In the genomic region with DNA sequence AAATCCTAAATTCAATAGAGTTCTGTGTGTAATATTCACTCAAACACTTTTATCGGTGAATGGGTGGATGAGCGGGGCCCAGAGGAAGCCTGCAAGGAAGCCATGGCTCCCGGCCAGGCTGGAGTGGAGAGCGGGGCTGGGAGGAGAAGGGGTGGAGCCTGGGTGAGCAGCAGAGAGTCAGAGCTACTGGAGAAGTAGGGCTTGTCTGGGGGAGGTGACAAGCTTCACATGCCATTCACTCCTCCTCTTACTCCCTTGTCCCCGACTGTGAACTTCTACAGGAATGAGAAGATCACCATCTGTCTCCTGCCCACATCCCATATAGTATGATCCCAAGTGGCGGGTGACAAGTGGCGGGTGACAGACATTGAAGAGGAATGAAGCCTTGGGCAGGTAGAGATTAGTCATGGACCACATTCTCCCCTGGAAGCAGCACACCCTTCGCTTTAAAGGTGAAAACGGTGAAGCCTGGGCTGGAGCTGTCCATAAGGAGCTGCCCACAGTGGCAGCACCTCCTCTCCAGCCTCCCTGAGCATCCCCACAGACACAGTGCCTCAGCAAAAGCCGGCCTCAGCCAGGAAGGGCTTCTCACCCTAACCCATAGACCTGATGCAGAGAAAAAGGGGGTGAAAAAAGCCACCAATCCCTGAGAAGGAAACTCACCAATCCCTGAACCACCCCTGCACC, we compare ENCODE assay signal across 9 mouse cellular contexts.
A peak's percentile ranks its signal among the peaks of the same experiment; 100 is the strongest.
DNase-seq lines count a peak whose midpoint lies in the region; ATAC-seq and TF ChIP-seq lines count a peak whose summit lies in the region.
"Had no signal": no experiment of that assay in that cellular context is flagged by ENCODE, and none has a peak within 500 bp of the region (broad histone marks: within the 10 kb centered on the region; RNA-seq: fewer than 3 reads in every experiment).

No protein-coding gene starts in this region.

- no peak for TF ChIP-seq CTCF in liver, adult 2 months (IDR thresholded peaks at IDR 0.05; ENCODE audit: low read depth, low read length)
- TF ChIP-seq CTCF in heart, postnatal 0 days (IDR thresholded peaks at IDR 0.05; ENCODE audit: low read depth) = no peak

- H3K9ac ChIP-seq in liver, adult 2 months (ENCODE audit: low read depth, low read length) = no peak overlapping the region
- no peak overlapping the region for H3K9ac ChIP-seq in liver, embryonic 12.5 days
- H3K9ac ChIP-seq in embryonic facial prominence, embryonic 14.5 days (ENCODE audit: low read depth, low read length) = no peak overlapping the region
- H3K9ac ChIP-seq in heart, postnatal 0 days (replicated peaks; ENCODE audit: low read depth, low read length) = no peak overlapping the region
- H3K9ac ChIP-seq: embryonic facial prominence, embryonic 12.5 days had no signal

- no peak for TF ChIP-seq POLR2A in liver, adult 2 months (IDR thresholded peaks at IDR 0.05; ENCODE audit: extremely low read depth, insufficient read depth, low read length)

- 82% methylated on average over 10 of the region's 10 CpGs for WGBS in liver, adult 2 months
- WGBS in liver, embryonic 12.5 days (ENCODE audit: insufficient replicate concordance) = 41% methylated on average over 10 of the region's 10 CpGs
- whole genome bisulfite sequencing in embryonic facial prominence, embryonic 14.5 days = 58% methylated on average over 10 of the region's 10 CpGs
- WGBS in heart, postnatal 0 days = 23% methylated on average over 10 of the region's 10 CpGs

- H3K79me2 ChIP-seq in liver, adult 2 months (ENCODE audit: control insufficient read depth, insufficient read depth, low read length) = no peaks in the 10 kb centered on the region

- no peaks in the 10 kb centered on the region for H3K36me3 ChIP-seq in liver, adult 2 months (ENCODE audit: control insufficient read depth, insufficient read depth, low read length)
- no peaks in the 10 kb centered on the region for H3K36me3 ChIP-seq in liver, embryonic 12.5 days
- H3K36me3 ChIP-seq in embryonic facial prominence, embryonic 14.5 days (ENCODE audit: control insufficient read depth, insufficient read depth, low read length) = no peaks in the 10 kb centered on the region
- H3K36me3 ChIP-seq in heart, postnatal 0 days (replicated peaks; ENCODE audit: control insufficient read depth, insufficient read depth, low read length) = no peaks in the 10 kb centered on the region
- H3K36me3 ChIP-seq: embryonic facial prominence, embryonic 12.5 days had no signal

- no peaks in the 10 kb centered on the region for H3K27me3 ChIP-seq in liver, adult 2 months (ENCODE audit: control insufficient read depth, insufficient read depth, low read length)
- H3K27me3 ChIP-seq in liver, embryonic 12.5 days (replicated peaks) = peaks cover 3% of the 10 kb centered on the region; the same call in 1 of the 2 replicates
- no peaks in the 10 kb centered on the region for H3K27me3 ChIP-seq in embryonic facial prominence, embryonic 14.5 days (replicated peaks; ENCODE audit: control insufficient read depth, insufficient read depth, low read length)
- no peaks in the 10 kb centered on the region for H3K27me3 ChIP-seq in heart, postnatal 0 days (ENCODE audit: control insufficient read depth, insufficient read depth, low read length)
- H3K27me3 ChIP-seq: embryonic facial prominence, embryonic 12.5 days had no signal

- H3K4me3 ChIP-seq in liver, adult 2 months (ENCODE audit: insufficient read depth, low read depth, low read length) = no peak overlapping the region
- H3K4me3 ChIP-seq in liver, embryonic 12.5 days = no peak overlapping the region
- H3K4me3 ChIP-seq in embryonic facial prominence, embryonic 14.5 days (ENCODE audit: low read depth, low read length) = no peak overlapping the region
- no peak overlapping the region for H3K4me3 ChIP-seq in heart, postnatal 0 days (ENCODE audit: low read depth, low read length)
- H3K4me3 ChIP-seq: embryonic facial prominence, embryonic 12.5 days had no signal

- no peak for ATAC-seq in liver, embryonic 12.5 days
- peak; percentile 71 for ATAC-seq in embryonic facial prominence, embryonic 14.5 days (ENCODE audit: low read depth)
- ATAC-seq in heart, postnatal 0 days (ENCODE audit: insufficient read depth, low read depth) = peak; percentile 87

- no peak overlapping the region for H3K4me2 ChIP-seq in liver, embryonic 12.5 days
- H3K4me2 ChIP-seq in embryonic facial prominence, embryonic 14.5 days (ENCODE audit: low read depth, low read length) = no peak overlapping the region
- no peak overlapping the region for H3K4me2 ChIP-seq in heart, postnatal 0 days (ENCODE audit: low read depth, low read length)
- H3K4me2 ChIP-seq: embryonic facial prominence, embryonic 12.5 days had no signal

- H3K9me3 ChIP-seq in liver, embryonic 12.5 days (replicated peaks) = no peaks in the 10 kb centered on the region
- 0 out of 2 replicates have a peak, but pooled peaks cover 4% of the 10 kb centered on the region for H3K9me3 ChIP-seq in embryonic facial prominence, embryonic 14.5 days (ENCODE audit: control insufficient read depth, low read length)
- no peaks in the 10 kb centered on the region for H3K9me3 ChIP-seq in heart, postnatal 0 days (replicated peaks; ENCODE audit: control insufficient read depth, low read length)
- H3K9me3 ChIP-seq: embryonic facial prominence, embryonic 12.5 days had no signal

- no peak for TF ChIP-seq EP300 in heart, postnatal 0 days (IDR thresholded peaks at IDR 0.05; ENCODE audit: low read depth)

- peak; percentile 13 for DNase-seq in liver, adult 2 months (ENCODE audit: extremely low read depth, low read depth, low spot score)
- peak; percentile 75 for DNase-seq in embryonic facial prominence, embryonic 14.5 days (ENCODE audit: low spot score)
- DNase-seq in heart, postnatal 0 days (ENCODE audit: low spot score) = peak; percentile 89
- DNase-seq in layer of hippocampus, postnatal 10 days (ENCODE audit: low spot score in 2 of 2) = peak; percentile 46 to 54
- peak; percentile 44 for DNase-seq in ovary, postnatal 36 days (ENCODE audit: low spot score)
- no peak for DNase-seq in urinary bladder, adult 18-20 months (ENCODE audit: low spot score in 2 of 2)
- DNase-seq in spleen, postnatal 4 days (ENCODE audit: low spot score in 2 of 2) = no peak

- H3K27ac ChIP-seq in liver, adult 2 months (replicated peaks; ENCODE audit: insufficient read depth, low read depth, low read length) = no peak overlapping the region
- no peak overlapping the region for H3K27ac ChIP-seq in liver, embryonic 12.5 days
- H3K27ac ChIP-seq in embryonic facial prominence, embryonic 14.5 days (replicated peaks; ENCODE audit: low read depth, low read length) = no peak overlapping the region
- peak overlapping the region; percentile 49; the same call in 1 of the 2 replicates for H3K27ac ChIP-seq in heart, postnatal 0 days (ENCODE audit: low read depth)
- H3K27ac ChIP-seq: embryonic facial prominence, embryonic 12.5 days had no signal

- H3K4me1 ChIP-seq in liver, adult 2 months (ENCODE audit: control insufficient read depth, insufficient read depth, low read length) = no peaks in the 10 kb centered on the region
- no peaks in the 10 kb centered on the region for H3K4me1 ChIP-seq in liver, embryonic 12.5 days
- peaks cover 12% of the 10 kb centered on the region for H3K4me1 ChIP-seq in embryonic facial prominence, embryonic 14.5 days (ENCODE audit: control insufficient read depth, insufficient read depth, low read length)
- peaks cover 24% of the 10 kb centered on the region for H3K4me1 ChIP-seq in heart, postnatal 0 days (ENCODE audit: control insufficient read depth, insufficient read depth)
- H3K4me1 ChIP-seq: embryonic facial prominence, embryonic 12.5 days had no signal

Comparison
In these comparisons a context has a peak if more than half of its experiments do, and no peak if none do; other contexts are left out.
1. DNase-seq: peak in liver, adult 2 months (single experiment), embryonic facial prominence, embryonic 14.5 days (single experiment), heart, postnatal 0 days (single experiment), layer of hippocampus, postnatal 10 days (2 of 2) and ovary, postnatal 36 days (single experiment); none in urinary bladder, adult 18-20 months (0 of 2) and spleen, postnatal 4 days (0 of 2).